Comparison of ENCODE assay signal across 8 mouse cellular contexts in the genomic region with DNA sequence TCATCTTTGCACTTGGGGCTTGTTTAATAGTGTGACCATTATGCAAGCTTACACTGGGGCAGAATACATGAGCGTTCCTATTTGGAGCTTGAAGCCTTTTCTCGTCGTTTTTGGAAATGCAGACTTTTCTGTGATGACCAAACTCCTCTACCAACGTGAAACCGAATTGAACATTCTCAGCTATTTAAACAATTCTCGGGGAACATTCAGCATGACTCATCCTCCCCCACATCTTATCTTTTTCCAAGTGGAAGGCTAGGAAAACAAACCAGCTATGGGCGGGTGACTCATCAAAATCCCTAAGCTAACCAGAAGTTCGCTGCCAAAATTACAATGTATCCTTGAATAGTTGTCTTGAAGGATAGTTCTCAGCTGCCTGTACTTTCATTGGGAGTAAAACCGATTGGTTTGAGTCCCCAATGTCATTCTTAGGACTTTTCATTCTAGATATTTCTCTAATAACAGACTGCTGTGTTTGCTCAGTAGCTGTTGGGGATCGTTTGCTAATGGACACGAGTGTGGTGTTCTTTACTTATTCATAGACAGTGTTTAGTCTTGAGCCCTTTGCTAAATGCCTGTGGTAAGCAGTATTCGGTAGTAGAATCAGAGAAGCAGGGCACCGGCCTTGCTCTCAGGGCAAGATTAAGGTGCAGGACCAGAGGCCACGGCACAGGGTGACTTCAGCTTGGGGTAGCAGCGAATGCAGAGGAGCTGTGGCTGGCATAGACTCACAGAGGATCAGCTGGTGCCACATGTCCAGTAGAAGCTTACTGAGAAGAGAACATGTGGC. TPM values are rescaled to one million over a fixed set of nuclear protein-coding genes. Genes with fewer than 3 reads are reported as not detected.
A peak's percentile ranks its signal among the peaks of the same experiment; 100 is the strongest.
DNase-seq lines count a peak whose midpoint lies in the region.

No protein-coding gene starts in this region.

- peak; percentile 16 for DNase-seq in gastrocnemius, postnatal 25 days
- no peak for DNase-seq in gastrocnemius, postnatal 4 days (ENCODE audit: low spot score in 2 of 2)
- peak; percentile 71 to 79 for DNase-seq in right cerebral cortex, adult 2 months (ENCODE audit: low spot score in 2 of 2)
- DNase-seq in right cerebral cortex, postnatal 14 days, result no peak
- peak; percentile 66 to 84 for DNase-seq in frontal cortex, postnatal 36 days (ENCODE audit: low spot score in 2 of 2)
- peak; percentile 59 for DNase-seq in right cerebral cortex, postnatal 25 days
- no peak for DNase-seq in retina, embryonic 14.5 days (ENCODE audit: low spot score)
- no peak for DNase-seq in thymus, adult 18-20 months

RNA-seq across cellular contexts. Expression of gene Sfxn1, which starts 29.6 kb away (rescaled TPM):
- total RNA-seq in gastrocnemius, postnatal 25 days (2021), result 1 to 10 TPM; 2.3 to 4.4 TPM
- total RNA-seq in gastrocnemius, postnatal 4 days (2021), result 10 to 100 TPM; 13.5 to 14.8 TPM

RNA-seq across cellular contexts. Expression of gene Drd1, which starts 45.7 kb away (rescaled TPM):
- total RNA-seq in gastrocnemius, postnatal 25 days (2021), result under 1 TPM; 0.08 to 0.11 TPM
- under 1 TPM; 0.57 to 0.66 TPM for total RNA-seq in gastrocnemius, postnatal 4 days (2021)

Comparison
In these comparisons a context has a peak if more than half of its experiments do, and no peak if none do; other contexts are left out.
1. DNase-seq: peak in gastrocnemius, postnatal 25 days (single experiment), right cerebral cortex, adult 2 months (2 of 2), frontal cortex, postnatal 36 days (2 of 2) and right cerebral cortex, postnatal 25 days (single experiment); none in gastrocnemius, postnatal 4 days (0 of 2), right cerebral cortex, postnatal 14 days (single experiment), retina, embryonic 14.5 days (single experiment) and thymus, adult 18-20 months (0 of 2).